Mouse (Mus musculus) intestine, postnatal 0 days (tissue): ENCODE measurements around the gene Gnptg. TPM values are rescaled to one million over a fixed set of nuclear protein-coding genes. Genes with fewer than 3 reads are reported as not detected.

Source experiments
- ATAC-seq: fragments of 200-750 bp; cut with Nextera tagmentation; 2 replicates; pipeline ENCODE4 v1.8.0; 2017; ENCODE audit warnings: mild to moderate bottlenecking, moderate TSS enrichment, moderate library complexity
- H3K27ac ChIP-seq: fragments of 300-500 bp; sonication (generic); 2 replicates; pipeline ENCODE4 v1.5.1; 2014; ENCODE audit warnings: mild to moderate bottlenecking, low read depth, low read length, moderate library complexity
- H3K27me3 ChIP-seq: fragments of 300-500 bp; sonication (generic); replicated peaks from 2 replicates; pipeline ENCODE4 v1.6.1; 2014; ENCODE audit warnings: low read length, mixed read lengths; ENCODE audit not compliant: control insufficient read depth, insufficient read depth
- H3K36me3 ChIP-seq: fragments of 300-500 bp; sonication (generic); 2 replicates; pipeline ENCODE4 v1.6.1; 2014; ENCODE audit warnings: mild to moderate bottlenecking, moderate library complexity; ENCODE audit not compliant: control insufficient read depth, insufficient read depth
- H3K4me1 ChIP-seq: fragments of 300-500 bp; sonication (generic); replicated peaks from 2 replicates; pipeline ENCODE4 v1.6.1; 2014; ENCODE audit warnings: antibody characterized with exemption, low read length, mixed read lengths; ENCODE audit not compliant: control insufficient read depth, insufficient read depth
- H3K4me2 ChIP-seq: fragments of 300-500 bp; sonication (generic); replicated peaks from 2 replicates; pipeline ENCODE4 v1.6.1; 2014; ENCODE audit warnings: low read depth, mild to moderate bottlenecking, moderate library complexity
- H3K4me3 ChIP-seq: fragments of 300-500 bp; sonication (generic); 2 replicates; pipeline ENCODE4 v1.5.1; 2014; ENCODE audit warnings: low read depth, low read length
- H3K9ac ChIP-seq: fragments of 300-500 bp; sonication (generic); 2 replicates; pipeline ENCODE4 v1.6.1; 2014; ENCODE audit warnings: mild to moderate bottlenecking, low read depth, low read length
- H3K9me3 ChIP-seq: fragments of 300-500 bp; sonication (generic); 2 replicates; pipeline ENCODE4 v1.6.1; 2016; ENCODE audit warnings: mixed run types; ENCODE audit not compliant: control insufficient read depth
- CTCF ChIP-seq: sonication (generic); IDR thresholded peaks from 2 replicates; pipeline ENCODE4 v1.5.1; 2016; ENCODE audit warnings: low read depth, mild to moderate bottlenecking, control low read depth, antibody characterized with exemption, moderate library complexity
- WGBS: fragments of 180-500 bp; shearing (Covaris S2); extraction: QIAGEN DNeasy Blood & Tissue Kit; methylation state at CpG from one replicate; pipeline ENCODE4 v1.1.7; 2014; 5-methylcytosine and 5-hydroxymethylcytosine counted together
- polyA plus RNA-seq: library from polyadenylated mRNA; unstranded; fragments of >200 nt; fragmentation: Nextera tagmentation; extraction: Ambion mirVana; gene quantifications from 2 replicates; pipeline ENCODE4 v1.2.1, GENCODE M21; 2015

The Gnptg gene
- polyA plus RNA-seq, 1 experiment from 2014 or later = 41.0 TPM

GRCm38 (mm10) chr17:25273706-25274501, 34.0 kb upstream of the Gnptg start:
- peak; percentile 90 for ATAC-seq
- Histone ChIP-seq H3K9ac (peak overlapping the region; percentile 98), H3K27ac (peak overlapping the region; percentile 98), H3K4me2 (peak overlapping the region; percentile 83), H3K9me3 (no peaks in the 10 kb centered on the region), H3K36me3 (peaks cover 4% of the 10 kb centered on the region), H3K4me3 (peak overlapping the region; percentile 96), H3K4me1 (0 out of 2 replicates have a peak, but pooled peaks cover 4% of the 10 kb centered on the region), H3K27me3 (no peaks in the 10 kb centered on the region)
- TF ChIP-seq CTCF = peak; percentile 87
- WGBS = under 1% methylated on average over 40 of the region's 45 CpGs

- peak overlapping the region; percentile 96 for H3K4me3 ChIP-seq
- 0 out of 2 replicates have a peak, but pooled peaks cover 4% of the 10 kb centered on the region for H3K4me1 ChIP-seq
- H3K27ac ChIP-seq = peak overlapping the region; percentile 98
- no peaks in the 10 kb centered on the region for H3K27me3 ChIP-seq
- H3K9ac ChIP-seq = peak overlapping the region; percentile 98
- H3K36me3 ChIP-seq = peaks cover 12% of the 10 kb centered on the region
- no peak for TF ChIP-seq CTCF
- no peaks in the 10 kb centered on the region for H3K9me3 ChIP-seq
- peak; percentile 87 for ATAC-seq
- WGBS = under 1% methylated on average over 90 of the region's 92 CpGs
- peak overlapping the region; percentile 83 for H3K4me2 ChIP-seq
These were observed 33.2 kb upstream of the Gnptg start for GRCm38 (mm10) chr17:25272951-25273705.

GRCm38 (mm10) chr17:25272326-25272725, 32.4 kb upstream of the Gnptg start:
- Histone ChIP-seq H3K27me3 (no peaks in the 10 kb centered on the region), H3K4me1 (0 out of 2 replicates have a peak, but pooled peaks cover 4% of the 10 kb centered on the region), H3K9ac (peak overlapping the region; percentile 98), H3K4me3 (peak overlapping the region; percentile 96), H3K4me2 (peak overlapping the region; percentile 83), H3K27ac (peak overlapping the region; percentile 98), H3K36me3 (peaks cover 20% of the 10 kb centered on the region), H3K9me3 (no peaks in the 10 kb centered on the region)
- TF ChIP-seq CTCF = no peak
- WGBS = 1% methylated on average over 10 of the region's 10 CpGs
- no peak for ATAC-seq

DNA sequence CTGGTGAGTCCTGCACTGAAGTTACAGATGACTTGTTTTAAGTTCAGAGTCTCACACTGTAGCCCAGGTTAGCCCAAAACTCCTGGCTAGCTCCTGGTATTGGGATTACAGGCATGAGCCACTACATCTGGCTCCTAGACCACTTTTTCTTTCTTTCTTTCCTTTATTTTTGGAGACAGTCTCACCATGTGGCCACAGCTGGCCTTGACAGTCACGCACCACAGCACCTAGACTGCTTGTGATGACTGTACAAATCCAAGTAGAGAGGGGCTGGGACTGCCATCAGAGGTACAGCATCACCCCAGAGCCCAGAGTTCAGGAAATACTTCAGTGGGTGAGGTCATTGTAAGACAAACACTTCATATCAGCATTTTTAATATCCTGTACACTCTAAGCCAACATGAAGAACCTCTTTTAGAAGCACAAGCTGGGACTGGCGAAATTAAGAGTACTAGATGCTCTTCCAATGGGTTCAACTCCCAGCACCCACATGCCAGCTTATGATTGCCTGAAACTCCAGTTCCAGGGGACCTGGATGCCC, 30.9 kb upstream of the Gnptg start:
- WGBS = 52% methylated on average over 2 of the region's 2 CpGs
- no peak for TF ChIP-seq CTCF
- Histone ChIP-seq H3K4me3 (no peak overlapping the region), H3K9ac (no peak overlapping the region), H3K9me3 (no peaks in the 10 kb centered on the region), H3K4me1 (0 out of 2 replicates have a peak, but pooled peaks cover 4% of the 10 kb centered on the region), H3K27ac (no peak overlapping the region), H3K27me3 (no peaks in the 10 kb centered on the region), H3K4me2 (peak overlapping the region; percentile 83; the same call in 1 of the 2 replicates), H3K36me3 (peaks cover 35% of the 10 kb centered on the region)
- no peak for ATAC-seq

DNA sequence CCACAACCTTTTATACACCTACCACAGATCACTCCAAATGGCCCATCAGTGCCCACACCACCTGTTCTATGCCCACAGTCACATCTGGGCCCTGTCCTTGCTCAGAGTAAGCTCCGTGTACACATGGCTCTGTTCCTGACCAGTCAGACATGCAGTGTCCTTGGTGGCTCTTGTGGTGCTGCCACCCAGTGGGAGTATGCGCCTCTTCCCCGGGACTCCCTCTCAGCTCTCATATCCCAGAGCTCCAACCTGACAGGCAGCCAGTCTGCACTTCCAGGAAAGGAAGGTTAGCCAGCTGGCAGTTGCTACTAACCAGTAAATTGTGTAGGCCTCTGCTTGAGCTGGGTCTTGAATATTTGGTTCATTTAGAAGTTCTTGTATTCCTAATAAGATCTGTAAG, 24.5 kb upstream of the Gnptg start:
- Histone ChIP-seq H3K4me3 (no peak overlapping the region), H3K36me3 (peaks cover 74% of the 10 kb centered on the region), H3K4me2 (no peak overlapping the region), H3K9me3 (no peaks in the 10 kb centered on the region), H3K9ac (no peak overlapping the region), H3K4me1 (no peaks in the 10 kb centered on the region), H3K27ac (no peak overlapping the region), H3K27me3 (no peaks in the 10 kb centered on the region)
- 53% methylated on average over 3 of the region's 3 CpGs for WGBS
- ATAC-seq = no peak
- peak; percentile 62 for TF ChIP-seq CTCF

DNA sequence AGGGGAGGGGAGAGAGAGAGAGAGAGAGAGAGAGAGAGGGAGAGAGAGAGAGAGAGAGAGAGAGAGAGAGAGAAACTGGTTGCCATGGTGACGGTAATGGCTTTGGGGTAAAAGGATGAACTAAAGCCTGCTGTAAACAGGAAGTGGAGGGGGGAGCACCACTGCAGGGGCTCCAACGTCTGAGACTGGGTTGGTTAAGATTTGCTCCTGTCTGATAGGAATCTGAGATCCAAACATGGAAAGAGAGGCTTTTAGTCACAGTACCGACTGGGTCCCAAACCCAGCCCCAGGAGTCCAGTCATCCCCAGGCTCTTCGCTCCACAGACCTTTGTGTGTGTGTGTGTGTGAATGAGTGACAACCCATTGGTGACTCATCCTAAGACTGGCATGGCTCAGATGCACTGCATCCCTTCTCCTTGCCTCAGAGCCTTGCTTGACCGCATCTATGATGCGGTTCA, 17.9 kb upstream of the Gnptg start:
- TF ChIP-seq CTCF = no peak
- Histone ChIP-seq H3K27ac (no peak overlapping the region), H3K36me3 (peaks cover 10% of the 10 kb centered on the region), H3K4me3 (no peak overlapping the region), H3K4me2 (no peak overlapping the region), H3K27me3 (peaks cover 11% of the 10 kb centered on the region), H3K9ac (no peak overlapping the region), H3K4me1 (0 out of 2 replicates have a peak, but pooled peaks cover 3% of the 10 kb centered on the region), H3K9me3 (no peaks in the 10 kb centered on the region)
- 46% methylated on average over 6 of the region's 6 CpGs for WGBS
- ATAC-seq = no peak
